Mouse (Mus musculus) MEL (cell line): Measurements from ENCODE around the gene Cldn3. TPM values are rescaled to one million over a fixed set of nuclear protein-coding genes. Genes with fewer than 3 reads are reported as not detected.
A peak's percentile ranks its signal among the peaks of the same experiment; 100 is the strongest.
"Not testable (repeated sequence)": the region's sequence is repeated elsewhere in the genome, so short reads cannot be mapped to it uniquely, and the experiment has no call there.

Experiments
- DNase-seq: peaks from one replicate; pipeline ENCODE4 v3.0.0; 2011; ENCODE audit warnings: low read depth, low spot score
- H3K27ac ChIP-seq: 2 replicates; pipeline ENCODE4 v1.5.1; 2012; ENCODE audit warnings: low read depth, mild to moderate bottlenecking, control low read depth, low read length, moderate library complexity; ENCODE audit not compliant: control insufficient read depth
- H3K27me3 ChIP-seq, 2 experiments: fragments of 150-350 bp in 1 of 2; sonication (generic) in 1 of 2; 2 replicates each; pipeline ENCODE4 v1.6.1; 2012; ENCODE audit warnings: low read length in 2 of 2, mild to moderate bottlenecking in 2 of 2, improper control_type of control experiment in 1 of 2, moderate library complexity in 1 of 2; ENCODE audit not compliant: insufficient read depth in 2 of 2, control insufficient read depth in 1 of 2
- H3K36me3 ChIP-seq, 2 experiments: 2 replicates each; pipeline ENCODE4 v1.6.1; 2012 to 2014; ENCODE audit warnings: low read length in 2 of 2, improper control_type of control experiment in 1 of 2, inconsistent platforms in 1 of 2, mild to moderate bottlenecking in 1 of 2; ENCODE audit not compliant: insufficient read depth in 2 of 2, control insufficient read depth in 1 of 2
- H3K4me1 ChIP-seq, 2 experiments: fragments of 150-350 bp in 1 of 2; sonication (generic) in 1 of 2; 2 replicates each; pipeline ENCODE4 v1.6.1; 2012; ENCODE audit warnings: low read length in 2 of 2, improper control_type of control experiment in 1 of 2, mild to moderate bottlenecking in 1 of 2; ENCODE audit not compliant: insufficient read depth in 2 of 2, control insufficient read depth in 1 of 2
- H3K4me3 ChIP-seq, 2 experiments: fragments of 150-350 bp in 1 of 2; sonication (generic) in 1 of 2; 2 replicates each; pipeline ENCODE4 v1.5.1; 2012; ENCODE audit warnings: low read depth in 2 of 2, low read length in 2 of 2, mild to moderate bottlenecking in 2 of 2, moderate library complexity in 2 of 2, control low read depth in 1 of 2, improper control_type of control experiment in 1 of 2; ENCODE audit not compliant: control insufficient read depth in 1 of 2, insufficient read depth in 1 of 2
- H3K79me2 ChIP-seq: 2 replicates; pipeline ENCODE4 v1.6.1; 2012; ENCODE audit warnings: mild to moderate bottlenecking, low read length, moderate library complexity; ENCODE audit not compliant: control insufficient read depth, poor library complexity, insufficient read depth
- H3K9ac ChIP-seq: 2 replicates; pipeline ENCODE4 v1.6.1; 2012; ENCODE audit warnings: low read depth, mild to moderate bottlenecking, control low read depth, low read length, moderate library complexity; ENCODE audit not compliant: control insufficient read depth, poor library complexity, severe bottlenecking
- H3K9me3 ChIP-seq: fragments of 150-350 bp; sonication (generic); replicated peaks from 2 replicates; pipeline ENCODE4 v1.6.1; 2012; ENCODE audit warnings: mild to moderate bottlenecking, low read length, improper control_type of control experiment, moderate library complexity; ENCODE audit not compliant: insufficient read depth
- BHLHE40 ChIP-seq: IDR thresholded peaks from 2 replicates; pipeline ENCODE4 v1.6.1; 2012; ENCODE audit warnings: low read depth, mild to moderate bottlenecking, inconsistent platforms, low read length, improper control_type of control experiment, borderline replicate concordance
- CTCF ChIP-seq, 3 experiments: IDR thresholded peaks in 2 of 3; conservative IDR thresholded peaks in 1 of 3; 2 replicates each; pipeline ENCODE4 v1.5.1; 2011 to 2012; ENCODE audit warnings: low read length in 3 of 3, low read depth in 2 of 3, mild to moderate bottlenecking in 2 of 3, improper control_type of control experiment in 1 of 3, inconsistent platforms in 1 of 3, mixed read lengths in 1 of 3, moderate library complexity in 1 of 3; ENCODE audit not compliant: control insufficient read depth in 1 of 3, insufficient read depth in 1 of 3, poor library complexity in 1 of 3, severe bottlenecking in 1 of 3
- ELF1 ChIP-seq: IDR thresholded peaks from 2 replicates; pipeline ENCODE4 v1.6.1; 2014; ENCODE audit warnings: low read depth, mild to moderate bottlenecking, inconsistent platforms, low read length, improper control_type of control experiment, moderate library complexity
- EP300 ChIP-seq, 2 experiments: IDR thresholded peaks; 2 replicates each; pipeline ENCODE4 v1.6.1; 2011; ENCODE audit warnings: improper control_type of control experiment in 2 of 2, low read length in 2 of 2, low read depth in 1 of 2, mild to moderate bottlenecking in 1 of 2
- ETS1 ChIP-seq: IDR thresholded peaks from 2 replicates; pipeline ENCODE4 v1.6.1; 2012; ENCODE audit warnings: low read depth, mild to moderate bottlenecking, inconsistent platforms, low read length, improper control_type of control experiment, moderate library complexity
- GATA1 ChIP-seq: IDR thresholded peaks from 2 replicates; pipeline ENCODE4 v1.6.1; 2011; ENCODE audit warnings: low read depth, low read length, improper control_type of control experiment
- JUND ChIP-seq: IDR thresholded peaks from 2 replicates; pipeline ENCODE4 v1.6.1; 2011; ENCODE audit warnings: low read depth, mild to moderate bottlenecking, improper control_type of control experiment, low read length
- MAFK ChIP-seq: IDR thresholded peaks from 2 replicates; pipeline ENCODE4 v1.6.1; 2011; ENCODE audit warnings: low read depth, mild to moderate bottlenecking, low read length, improper control_type of control experiment, borderline replicate concordance
- MEF2A ChIP-seq: IDR thresholded peaks from 2 replicates; pipeline ENCODE4 v1.6.1; 2014; ENCODE audit warnings: low read depth, mild to moderate bottlenecking, inconsistent platforms, low read length, improper control_type of control experiment; ENCODE audit not compliant: poor library complexity, insufficient replicate concordance, severe bottlenecking; ENCODE audit errors: extremely low read depth
- MYB ChIP-seq: IDR thresholded peaks from 2 replicates; pipeline ENCODE4 v1.6.1; 2011; ENCODE audit warnings: mild to moderate bottlenecking, low read depth, low read length, improper control_type of control experiment
- POLR2A ChIP-seq, 2 experiments: IDR thresholded peaks; 2 replicates each; pipeline ENCODE4 v1.6.1; 2011 to 2012; ENCODE audit warnings: low read length in 2 of 2, mild to moderate bottlenecking in 2 of 2, control low read depth in 1 of 2, improper control_type of control experiment in 1 of 2, low read depth in 1 of 2, moderate library complexity in 1 of 2; ENCODE audit not compliant: control insufficient read depth in 1 of 2, insufficient read depth in 1 of 2, poor library complexity in 1 of 2
- POLR2AphosphoS2 ChIP-seq: IDR thresholded peaks from 2 replicates; pipeline ENCODE4 v1.6.1; 2011; ENCODE audit warnings: low read length, improper control_type of control experiment
- SIN3A ChIP-seq: IDR thresholded peaks from 2 replicates; pipeline ENCODE4 v1.6.1; 2012; ENCODE audit warnings: low read length, improper control_type of control experiment, inconsistent platforms
- TAL1 ChIP-seq: IDR thresholded peaks from 2 replicates; pipeline ENCODE4 v1.6.1; 2012; ENCODE audit warnings: mild to moderate bottlenecking, inconsistent platforms, low read length, moderate library complexity, mixed read lengths
- TCF12 ChIP-seq: IDR thresholded peaks from 2 replicates; pipeline ENCODE4 v1.6.1; 2014; ENCODE audit warnings: low read depth, mild to moderate bottlenecking, inconsistent platforms, low read length, improper control_type of control experiment, moderate library complexity
- USF1 ChIP-seq: IDR thresholded peaks from 2 replicates; pipeline ENCODE4 v1.6.1; 2014; ENCODE audit warnings: low read depth, mild to moderate bottlenecking, inconsistent platforms, low read length, improper control_type of control experiment, moderate library complexity
- ZC3H11A ChIP-seq: IDR thresholded peaks from 2 replicates; pipeline ENCODE4 v1.6.1; 2012; ENCODE audit warnings: low read depth, mild to moderate bottlenecking, inconsistent platforms, low read length, improper control_type of control experiment
- ZKSCAN1 ChIP-seq: IDR thresholded peaks from 2 replicates; pipeline ENCODE4 v1.6.1; 2012; ENCODE audit warnings: low read depth, mild to moderate bottlenecking, inconsistent platforms, low read length, improper control_type of control experiment, moderate library complexity
- polyA plus RNA-seq, 2 experiments: library from polyadenylated mRNA; stranded (reverse) in 1 of 2; unstranded in 1 of 2; fragments of >175 nt in 1 of 2; fragments of >200 nt in 1 of 2; gene quantifications; 2 replicates each; pipeline versions ENCODE4 v1.2.1 to v1.2.4; 2012; ENCODE audit warnings: low replicate concordance in 2 of 2, low read depth in 1 of 2; ENCODE audit not compliant: insufficient read length in 2 of 2, insufficient read depth in 1 of 2, missing spikeins in 1 of 2
- total RNA-seq: library from RNA; depleted of rRNA; stranded (reverse); fragments of 300-350 nt; gene quantifications from 2 replicates; pipeline ENCODE4 v1.2.3, GENCODE M21; 2012

The Cldn3 gene
- total and polyA plus RNA-seq, 3 experiments, result 1.1 TPM; not detected in 2

DNA sequence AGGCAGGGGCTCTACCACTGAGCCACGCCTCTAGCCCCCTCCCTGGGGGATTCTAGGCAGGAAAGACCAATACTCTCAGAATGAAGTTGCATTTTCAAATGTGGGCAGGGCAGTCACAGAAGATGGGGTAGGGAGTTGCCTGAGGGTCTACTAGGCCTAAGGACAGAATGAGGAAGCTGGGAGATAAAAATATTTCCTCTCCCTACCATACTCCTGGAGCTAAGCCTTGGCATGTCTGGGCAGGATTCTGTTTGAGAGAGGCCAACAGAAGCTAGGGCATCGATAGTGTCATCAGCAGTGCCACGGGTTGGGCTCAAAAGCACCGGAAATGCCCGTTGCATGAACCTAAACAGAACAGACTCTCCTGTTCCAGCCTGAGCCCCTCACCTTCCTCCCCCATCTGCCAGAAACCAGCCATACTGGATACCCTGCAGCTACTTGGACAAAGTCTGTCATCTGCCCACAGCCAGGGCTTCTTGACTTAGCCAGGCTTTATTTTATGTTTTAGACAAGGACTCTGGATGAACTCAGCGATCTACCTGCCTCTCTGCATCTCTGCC is 49.3 kb upstream of the Cldn3 start:
- H3K27me3 ChIP-seq, result no peaks in the 10 kb centered on the region
- H3K36me3 ChIP-seq, result no peaks in the 10 kb centered on the region
- no peak overlapping the region for H3K27ac ChIP-seq
- no peak overlapping the region for H3K4me3 ChIP-seq
- peak; percentile 32 for DNase-seq
- TF ChIP-seq CTCF (IDR thresholded peaks at IDR 0.05 in 2 of 3, conservative IDR thresholded peaks at IDR 0.05 in 1 of 3; ENCODE audit: control insufficient read depth in 1 of 3, insufficient read depth in 1 of 3, low read depth in 2 of 3, low read length in 3 of 3, poor library complexity in 1 of 3, severe bottlenecking in 1 of 3), result no peak
- TF ChIP-seq EP300 (IDR thresholded peaks at IDR 0.05; ENCODE audit: low read depth in 1 of 2, low read length in 2 of 2), result 0 out of 4 replicates have a peak, but pooled peaks of 1 of the 2 experiments have one; percentile 9
- H3K4me1 ChIP-seq, result peaks cover 0 to 2% of the 10 kb centered on the region in 2 experiments; a peak in 1 of 4 replicates
- no peaks in the 10 kb centered on the region for H3K79me2 ChIP-seq
- no peaks in the 10 kb centered on the region for H3K9me3 ChIP-seq
- no peak overlapping the region for H3K9ac ChIP-seq

DNA sequence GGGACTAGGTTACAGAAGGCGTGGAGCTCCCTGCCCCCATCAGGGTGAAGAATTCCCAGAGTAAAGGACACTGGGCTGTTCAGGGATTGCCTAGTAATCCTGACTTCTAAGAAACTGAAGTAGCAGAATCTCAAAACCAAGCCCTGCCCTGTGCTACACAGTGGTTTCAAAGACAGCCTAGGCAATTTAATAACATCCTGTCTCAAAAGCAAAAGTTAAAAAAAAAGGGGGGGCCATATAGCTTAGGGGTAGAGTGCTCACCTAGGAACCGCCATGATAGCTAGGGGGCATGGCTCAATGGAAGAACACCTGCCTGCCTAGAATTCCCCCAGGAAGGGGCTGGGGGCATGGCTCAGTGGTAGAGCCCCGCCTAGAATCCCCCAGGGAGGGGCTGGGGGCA is 46.9 kb upstream of the Cldn3 start:
- H3K27me3 ChIP-seq, result no peaks in the 10 kb centered on the region
- H3K27ac ChIP-seq, result no peak overlapping the region
- no peak overlapping the region for H3K9ac ChIP-seq
- no peaks in the 10 kb centered on the region for H3K36me3 ChIP-seq
- H3K4me1 ChIP-seq, result peaks cover 0 to 2% of the 10 kb centered on the region in 2 experiments; a peak in 1 of 4 replicates
- DNase-seq, result no peak
- H3K79me2 ChIP-seq, result no peaks in the 10 kb centered on the region
- no peak overlapping the region for H3K4me3 ChIP-seq
- no peaks in the 10 kb centered on the region for H3K9me3 ChIP-seq
- TF ChIP-seq MEF2A (no peak), GATA1 (no peak), TCF12 (no peak)
- TF ChIP-seq, all 39 proteins: peak for 0

DNA sequence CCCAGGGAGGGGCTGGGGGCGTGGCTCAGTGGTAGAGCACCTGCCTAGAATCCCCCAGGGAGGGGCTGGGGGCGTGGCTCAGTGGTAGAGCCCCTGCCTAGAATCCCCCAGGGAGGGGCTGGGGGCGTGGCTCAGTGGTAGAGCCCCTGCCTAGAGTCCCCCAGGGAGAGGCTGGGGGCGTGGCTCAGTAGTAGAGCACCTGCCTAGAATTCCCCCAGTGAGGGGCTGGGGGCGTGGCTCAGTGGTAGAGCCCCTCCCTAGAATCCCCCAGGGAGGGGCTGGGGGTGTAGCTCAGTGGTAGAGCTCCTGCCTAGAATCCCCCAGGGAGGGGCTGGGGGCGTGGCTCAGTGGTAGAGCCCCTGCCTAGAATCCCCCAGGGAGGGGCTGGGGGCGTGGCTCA is 46.5 kb upstream of the Cldn3 start:
- DNase-seq, H3K36me3 ChIP-seq, H3K4me1 ChIP-seq, H3K27ac ChIP-seq, H3K79me2 ChIP-seq, H3K27me3 ChIP-seq, H3K4me3 ChIP-seq, H3K9ac ChIP-seq, H3K9me3 ChIP-seq: not testable (repeated sequence)

DNA sequence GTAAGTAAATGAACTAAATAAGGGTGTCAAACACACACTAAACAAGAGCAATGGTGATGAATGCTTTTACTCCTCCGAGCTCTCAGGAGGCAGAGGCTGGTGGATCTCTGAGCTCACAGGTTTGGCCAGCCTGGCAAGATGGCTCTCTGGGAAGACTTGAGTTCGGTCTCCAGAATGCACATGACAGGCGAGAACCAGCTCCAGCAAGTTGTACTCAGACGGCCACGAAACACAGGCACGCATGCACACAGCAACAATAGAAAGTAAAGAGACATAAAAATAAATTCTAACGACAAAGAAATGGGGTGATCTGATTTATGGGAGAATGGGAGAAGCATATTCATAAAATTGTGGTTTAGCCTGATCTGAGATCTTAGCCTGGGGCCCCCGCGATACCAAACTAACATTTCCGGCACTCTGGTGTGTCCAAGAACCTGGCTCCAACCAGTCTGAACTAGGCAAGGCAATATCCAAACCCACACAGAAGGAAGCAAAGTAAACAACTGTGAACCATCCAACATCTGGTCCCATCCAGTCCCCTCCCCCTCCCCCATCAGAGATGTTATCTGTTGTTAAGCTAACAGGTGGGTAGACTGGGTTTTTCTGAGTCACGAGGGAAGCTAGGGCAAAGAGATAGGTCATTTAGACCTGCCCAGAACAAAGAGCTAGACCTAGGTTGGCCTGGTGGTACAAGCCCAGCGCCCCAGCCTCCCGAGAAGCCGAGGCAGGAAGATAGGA is 44.4 kb upstream of the Cldn3 start:
- Histone ChIP-seq H3K4me1 (no peaks in the 10 kb centered on the region; a peak in 1 of 4 replicates), H3K9me3 (no peaks in the 10 kb centered on the region), H3K79me2 (no peaks in the 10 kb centered on the region), H3K4me3 (no peak overlapping the region), H3K9ac (no peak overlapping the region), H3K36me3 (no peaks in the 10 kb centered on the region), H3K27ac (no peak overlapping the region), H3K27me3 (no peaks in the 10 kb centered on the region)
- no peak for DNase-seq
- no peak for TF ChIP-seq JUND
- TF ChIP-seq MAFK, result no peak
- TF ChIP-seq TCF12, result no peak
- no peak for TF ChIP-seq ELF1
- no peak for TF ChIP-seq POLR2AphosphoS2
- no peak for TF ChIP-seq MYB
- TF ChIP-seq SIN3A, result no peak
- no peak for TF ChIP-seq MEF2A
- no peak for TF ChIP-seq POLR2A (IDR thresholded peaks at IDR 0.05; ENCODE audit: control insufficient read depth in 1 of 2, insufficient read depth in 1 of 2, low read depth in 1 of 2, low read length in 2 of 2, poor library complexity in 1 of 2)
- no peak for TF ChIP-seq ZC3H11A
- no peak for TF ChIP-seq BHLHE40
- TF ChIP-seq USF1, result no peak
- no peak for TF ChIP-seq EP300 (IDR thresholded peaks at IDR 0.05; ENCODE audit: low read depth in 1 of 2, low read length in 2 of 2)
- no peak for TF ChIP-seq ETS1
- TF ChIP-seq TAL1, result no peak
- TF ChIP-seq ZKSCAN1, result no peak
